Mouse (Mus musculus) lung, adult 2 months (tissue): Measurements from ENCODE around the gene Casp7.

ENCODE experiments used
- CTCF ChIP-seq: fragments of 200-500 bp; IDR thresholded peaks from 2 replicates; pipeline ENCODE4 v1.5.1; 2011; ENCODE audit warnings: mild to moderate bottlenecking, low read length, control low read depth; ENCODE audit not compliant: insufficient read depth
- POLR2A ChIP-seq: fragments of 200-500 bp; IDR thresholded peaks from 2 replicates; pipeline ENCODE4 v1.6.1; 2011; ENCODE audit warnings: low read depth, mild to moderate bottlenecking, control low read depth, low read length, borderline replicate concordance; ENCODE audit errors: extremely low read depth

DNA sequence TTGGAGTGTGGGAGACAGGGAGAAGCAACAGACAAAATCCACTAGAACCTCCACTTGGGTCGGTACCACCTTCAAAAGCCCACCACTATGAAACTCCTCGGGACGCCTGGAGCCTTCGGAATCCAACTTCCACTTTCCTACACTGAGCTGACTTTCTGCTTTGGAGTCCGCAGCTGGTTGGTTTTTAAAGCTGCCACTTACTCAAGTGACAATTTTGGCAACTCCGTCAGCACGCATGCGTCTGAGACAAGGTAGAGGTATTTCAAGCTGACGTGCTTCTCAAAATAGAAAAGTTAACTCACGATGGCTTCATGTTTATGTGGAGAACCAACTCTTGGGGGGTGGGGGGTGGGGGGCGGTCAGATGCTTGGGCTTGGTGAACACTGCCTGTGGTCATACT lies 7.0 kb upstream of the Casp7 start, which contains the start of gene Nrap:
- TF ChIP-seq POLR2A (no peak), CTCF (no peak)
